Mouse (Mus musculus) adrenal gland, adult 8-10 months (tissue): ENCODE measurements around the gene Clns1a. TPM values are rescaled to one million over a fixed set of nuclear protein-coding genes. Genes with fewer than 3 reads are reported as not detected.

Experiments
- DNase-seq: peaks from one replicate; pipeline ENCODE4 v3.0.0; 2022
- total RNA-seq, 4 experiments: library from RNA; stranded (reverse); gene quantifications; 2 replicates each; pipeline ENCODE4 v1.2.4; 2022

Gene Clns1a
- total RNA-seq, 4 experiments from 2014 or later, result 54.5 to 66.7 (median 63.1) TPM

GRCm38 (mm10) chr7:97766406-97767166 is 70.2 kb downstream of the Clns1a start:
- DNase-seq, result no peak

GRCm38 (mm10) chr7:97767841-97768240 is 71.4 kb downstream of the Clns1a start:
- no peak for DNase-seq

GRCm38 (mm10) chr7:97769020-97769419 is 72.6 kb downstream of the Clns1a start:
- no peak for DNase-seq

Other genes with a start within 250 kb of the Clns1a start
- 1 to 10 TPM; 1.8 to 4.0 (median 3.0) TPM for gene Kctd14, start 245.3 kb upstream of the Clns1a start, total RNA-seq
- 10 to 100 TPM; 55.3 to 82.3 (median 72.2) TPM for gene Ints4, start 215.7 kb upstream of the Clns1a start, total RNA-seq
- 10 to 100 TPM; 33.5 to 41.6 (median 35.7) TPM for gene Aamdc, start 117.1 kb upstream of the Clns1a start, total RNA-seq
- gene Rsf1, start 116.7 kb upstream of the Clns1a start, total RNA-seq, result 10 to 100 TPM; 23.9 to 37.7 (median 31.4) TPM
- 1 to 10 TPM; 1.8 to 6.1 (median 3.3) TPM for gene Aqp11, start 41.7 kb downstream of the Clns1a start, total RNA-seq
- gene Pak1, start 91.9 kb downstream of the Clns1a start, total RNA-seq, result 10 to 100 TPM; 15.8 to 35.1 (median 27.8) TPM
- gene Gdpd4, start 223.3 kb downstream of the Clns1a start, total RNA-seq, result not detected